Mouse (Mus musculus): ENCODE measurements at regions not wholly inside any gene's neighbourhood (a gene's known extent, or its start where the extent isn't known, plus 50 kb on each side); places are given as distances from the start of the nearest gene placed in this dataset.

GRCm38 (mm10) chr5:85285856-85286255, 779.5 kb downstream of the Cenpc1 start:
- no peak overlapping the region for H3K4me3 ChIP-seq (ENCODE audit: low read depth, low read length)
- H3K27ac ChIP-seq (ENCODE audit: low read depth, low read length): no peak overlapping the region
- no peak for ATAC-seq (ENCODE audit: low read depth)
- H3K9ac ChIP-seq (replicated peaks; ENCODE audit: low read depth, low read length): no peak overlapping the region
- WGBS: 76% methylated on average over 3 of the region's 3 CpGs
- H3K4me2 ChIP-seq (ENCODE audit: low read depth, low read length): no peak overlapping the region
- H3K27me3 ChIP-seq (ENCODE audit: control insufficient read depth, insufficient read depth, low read length): no peaks in the 10 kb centered on the region
- no peaks in the 10 kb centered on the region for H3K4me1 ChIP-seq (ENCODE audit: control insufficient read depth, insufficient read depth, low read length)
- no peaks in the 10 kb centered on the region for H3K9me3 ChIP-seq (ENCODE audit: control insufficient read depth, low read length)
- H3K36me3 ChIP-seq (ENCODE audit: control insufficient read depth, insufficient read depth, low read length): no peaks in the 10 kb centered on the region

DNA sequence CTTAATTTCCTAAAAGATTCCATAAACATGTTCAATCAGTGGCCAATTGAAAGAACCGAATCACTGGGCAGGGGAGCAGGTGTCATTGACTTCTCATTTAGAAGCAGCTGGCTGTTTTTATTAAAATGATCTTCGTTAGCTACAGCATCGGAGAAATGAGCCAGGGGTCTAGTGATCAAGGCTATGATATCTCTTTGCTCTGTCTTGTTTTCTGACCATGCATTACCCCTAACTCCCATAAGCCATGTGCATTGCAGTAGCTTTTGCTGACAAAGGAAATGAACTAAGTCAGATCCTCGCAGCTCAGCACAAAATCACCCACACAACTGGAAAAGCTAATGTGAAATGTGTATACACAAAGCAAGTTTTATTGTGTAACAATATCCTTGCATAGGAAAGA, 816.9 kb downstream of the Cenpc1 start:
- 37% methylated on average over 4 of the region's 4 CpGs for WGBS
- ATAC-seq (ENCODE audit: low read depth): no peak
- Histone ChIP-seq H3K9me3 (ENCODE audit: control insufficient read depth, low read length) (no peaks in the 10 kb centered on the region), H3K4me1 (ENCODE audit: control insufficient read depth, insufficient read depth, low read length) (no peaks in the 10 kb centered on the region), H3K4me3 (ENCODE audit: low read depth, low read length) (no peak overlapping the region), H3K4me2 (ENCODE audit: low read depth, low read length) (no peak overlapping the region), H3K9ac (replicated peaks; ENCODE audit: low read depth, low read length) (no peak overlapping the region), H3K27ac (ENCODE audit: low read depth, low read length) (no peak overlapping the region), H3K36me3 (ENCODE audit: control insufficient read depth, insufficient read depth, low read length) (no peaks in the 10 kb centered on the region), H3K27me3 (ENCODE audit: control insufficient read depth, insufficient read depth, low read length) (no peaks in the 10 kb centered on the region)

DNA sequence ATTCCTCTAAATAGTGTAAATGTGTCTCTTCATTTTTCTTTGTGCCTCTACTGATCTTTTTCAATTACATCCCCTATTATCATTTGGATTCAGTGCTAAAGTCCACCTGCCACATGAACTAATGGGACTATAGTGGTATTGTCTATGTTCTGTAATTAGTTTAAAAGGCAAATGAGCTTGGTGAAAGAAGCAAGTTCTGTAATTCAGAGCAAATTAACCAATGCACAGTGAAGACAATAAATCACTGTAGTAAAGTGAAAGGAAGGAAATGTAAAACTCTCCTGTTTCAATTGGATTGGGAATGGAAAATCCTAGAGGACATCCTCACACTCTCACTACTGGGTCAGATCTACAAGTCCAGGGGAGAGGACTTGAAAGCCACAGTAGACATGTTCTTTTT, 823.2 kb upstream of the Epha5 start:
- Histone ChIP-seq H3K4me3 (ENCODE audit: low read depth, low read length) (no peak overlapping the region), H3K36me3 (ENCODE audit: control insufficient read depth, insufficient read depth, low read length) (no peaks in the 10 kb centered on the region), H3K9me3 (ENCODE audit: control insufficient read depth, low read length) (no peaks in the 10 kb centered on the region), H3K4me1 (ENCODE audit: control insufficient read depth, insufficient read depth, low read length) (no peaks in the 10 kb centered on the region; the same call in 1 of the 2 replicates), H3K27ac (ENCODE audit: low read depth, low read length) (no peak overlapping the region), H3K9ac (replicated peaks; ENCODE audit: low read depth, low read length) (no peak overlapping the region), H3K4me2 (ENCODE audit: low read depth, low read length) (no peak overlapping the region), H3K27me3 (ENCODE audit: control insufficient read depth, insufficient read depth, low read length) (no peaks in the 10 kb centered on the region)
- peak; percentile 56; the same call in 1 of the 2 replicates for ATAC-seq (ENCODE audit: low read depth)

DNA sequence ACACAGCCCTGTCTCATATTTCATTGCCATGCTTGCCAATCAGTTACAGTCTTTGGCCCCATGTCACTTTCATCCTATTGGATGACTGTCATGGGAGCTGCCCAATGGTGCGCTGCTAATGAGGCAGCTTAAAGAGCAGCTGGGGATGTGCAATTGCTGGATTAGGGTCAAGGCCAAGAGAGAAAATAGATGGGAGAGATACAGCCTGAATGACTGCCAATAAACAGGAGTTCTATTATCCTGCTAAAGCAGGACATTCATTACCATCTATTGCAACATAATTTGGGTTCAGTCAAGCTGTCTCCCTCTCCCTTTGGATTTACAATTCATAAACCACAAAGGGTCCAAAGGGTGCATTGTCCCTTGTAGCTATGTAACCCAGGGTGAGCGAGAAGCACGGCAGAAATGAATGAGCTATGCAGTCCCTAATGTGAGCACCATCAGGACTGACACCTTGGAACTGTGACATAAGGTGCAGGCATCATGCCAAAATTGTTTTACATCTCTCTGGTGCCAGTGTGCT, 822.4 kb upstream of the Epha5 start:
- peak; percentile 96 for ATAC-seq (ENCODE audit: low read depth)
- Histone ChIP-seq H3K4me3 (ENCODE audit: low read depth, low read length) (no peak overlapping the region), H3K27me3 (ENCODE audit: control insufficient read depth, insufficient read depth, low read length) (no peaks in the 10 kb centered on the region), H3K9ac (replicated peaks; ENCODE audit: low read depth, low read length) (no peak overlapping the region), H3K4me2 (ENCODE audit: low read depth, low read length) (no peak overlapping the region), H3K36me3 (ENCODE audit: control insufficient read depth, insufficient read depth, low read length) (no peaks in the 10 kb centered on the region), H3K9me3 (ENCODE audit: control insufficient read depth, low read length) (no peaks in the 10 kb centered on the region), H3K27ac (ENCODE audit: low read depth, low read length) (no peak overlapping the region), H3K4me1 (ENCODE audit: control insufficient read depth, insufficient read depth, low read length) (no peaks in the 10 kb centered on the region; the same call in 1 of the 2 replicates)
- 14% methylated on average over 3 of the region's 3 CpGs for WGBS

All from neural tube, embryonic 14.5 days (tissue).